Mouse (Mus musculus) adrenal gland, adult (tissue): ENCODE data around the gene Tbce.
"Not testable (repeated sequence)": the region's sequence is repeated elsewhere in the genome, so short reads cannot be mapped to it uniquely, and the experiment has no call there.

Source experiments
- DNase-seq, 2 experiments: peaks; one replicate each; pipeline ENCODE4 v3.0.0; 2022 to 2023; ENCODE audit warnings: low spot score in 1 of 2; ENCODE audit not compliant: inconsistent age in 2 of 2

The Tbce gene

GRCm38 (mm10) chr13:14035352-14035751 lies 4.1 kb downstream of the Tbce start:
- not testable (repeated sequence) for DNase-seq

GRCm38 (mm10) chr13:14034073-14034348 lies 5.4 kb downstream of the Tbce start:
- peak in 1 of 2 experiments; percentile 77 for DNase-seq

GRCm38 (mm10) chr13:14033309-14034072 lies 5.9 kb downstream of the Tbce start:
- no peak for DNase-seq

GRCm38 (mm10) chr13:14026154-14026820 lies 13.2 kb downstream of the Tbce start:
- no peak for DNase-seq

GRCm38 (mm10) chr13:14025554-14025953 lies 13.9 kb downstream of the Tbce start:
- DNase-seq, result no peak

GRCm38 (mm10) chr13:14021417-14021816 lies 18.0 kb downstream of the Tbce start:
- not testable (repeated sequence) for DNase-seq

GRCm38 (mm10) chr13:14018852-14019251 lies 20.6 kb downstream of the Tbce start:
- DNase-seq, result no peak

- DNase-seq, result no peak
Observed at GRCm38 (mm10) chr13:14018283-14018682, 21.2 kb downstream of the Tbce start.

- DNase-seq, result no peak
Observed at GRCm38 (mm10) chr13:14015609-14016008, 23.8 kb downstream of the Tbce start.

- peak in 1 of 2 experiments; percentile 52 for DNase-seq
Observed at GRCm38 (mm10) chr13:14014540-14014939, 24.9 kb downstream of the Tbce start.

GRCm38 (mm10) chr13:14014001-14014400 lies 25.4 kb downstream of the Tbce start:
- no peak for DNase-seq

GRCm38 (mm10) chr13:14011454-14011995 lies 27.9 kb downstream of the Tbce start:
- DNase-seq, result no peak

GRCm38 (mm10) chr13:14006056-14006455 lies 33.4 kb downstream of the Tbce start:
- DNase-seq, result no peak

GRCm38 (mm10) chr13:14004999-14005398 lies 34.4 kb downstream of the Tbce start:
- no peak for DNase-seq

- DNase-seq, result peak in 1 of 2 experiments; percentile 78
Observed at GRCm38 (mm10) chr13:14004086-14004485, 35.4 kb downstream of the Tbce start.

GRCm38 (mm10) chr13:14002706-14003105 lies 36.7 kb downstream of the Tbce start:
- DNase-seq, result peak; percentile 50 to 80

GRCm38 (mm10) chr13:13997476-13997875 lies 42.0 kb downstream of the Tbce start:
- no peak for DNase-seq

GRCm38 (mm10) chr13:13995046-13995445 lies 44.4 kb downstream of the Tbce start:
- DNase-seq, result peak in 1 of 2 experiments; percentile 61

GRCm38 (mm10) chr13:13993041-13993440 lies 46.4 kb downstream of the Tbce start:
- DNase-seq, result no peak

- DNase-seq, result no peak
Observed at GRCm38 (mm10) chr13:13990391-13990790, 49.0 kb downstream of the Tbce start.

GRCm38 (mm10) chr13:13989135-13989534 lies 50.3 kb downstream of the Tbce start:
- no peak for DNase-seq

- no peak for DNase-seq
Observed at GRCm38 (mm10) chr13:13983523-13983922, 55.9 kb downstream of the Tbce start.
